Mouse (Mus musculus) liver, adult 2 months (tissue): ENCODE results near the gene Rab14.

Source experiments
- CTCF ChIP-seq: fragments of 200-500 bp; IDR thresholded peaks from 2 replicates; pipeline ENCODE4 v1.5.1; 2011; ENCODE audit warnings: low read depth, low read length, control low read depth
- POLR2A ChIP-seq: fragments of 200-500 bp; IDR thresholded peaks from 2 replicates; pipeline ENCODE4 v1.6.1; 2011; ENCODE audit warnings: low read length, control low read depth; ENCODE audit not compliant: insufficient read depth; ENCODE audit errors: extremely low read depth

DNA sequence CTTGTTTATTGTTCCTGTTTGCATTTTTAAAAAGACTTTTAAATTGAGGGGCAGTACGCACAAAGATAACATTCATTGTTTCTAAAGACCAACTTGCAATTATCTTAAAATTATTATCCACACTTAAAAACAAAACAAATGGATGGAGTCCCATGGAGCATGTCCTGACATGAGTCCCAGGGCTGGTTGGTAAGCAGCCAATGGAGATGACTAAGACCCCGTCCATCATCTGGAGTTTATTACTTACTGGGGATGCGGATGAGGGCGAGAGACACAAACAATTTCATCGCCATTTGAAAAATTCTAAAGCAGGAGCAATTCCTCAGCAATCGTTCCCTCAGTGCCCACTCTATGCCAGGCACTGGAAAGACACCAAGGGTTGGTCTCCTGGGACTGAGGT, 34.1 kb upstream of the Rab14 start:
- TF ChIP-seq CTCF (no peak), POLR2A (no peak)
